Mouse (Mus musculus): ENCODE results near the gene Reep3. TPM values are rescaled to one million over a fixed set of nuclear protein-coding genes. Genes with fewer than 3 reads are reported as not detected.

Gene Reep3
- polyA plus RNA-seq, 1 experiment: 13.2 TPM

DNA sequence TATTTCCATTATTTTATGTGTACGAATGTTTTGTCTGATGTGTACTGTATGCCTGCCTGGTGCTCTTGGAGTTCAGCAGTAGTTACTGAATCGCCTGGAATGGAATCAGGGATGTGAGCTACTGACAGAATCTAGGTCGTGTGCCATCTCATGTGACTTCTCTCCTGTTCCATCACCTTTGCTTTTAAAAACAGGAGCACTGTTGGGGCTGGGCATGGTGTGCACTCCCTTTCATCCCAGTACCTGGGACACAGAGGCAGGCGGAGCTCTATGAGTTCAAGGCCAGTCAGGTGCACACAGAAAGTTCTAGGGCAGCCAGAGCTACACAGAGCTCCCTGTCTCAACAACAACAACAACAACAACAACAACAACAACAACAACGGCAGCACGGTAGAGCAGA, 39.0 kb downstream of the Reep3 start:
- no peak for TF ChIP-seq CTCF (IDR thresholded peaks at IDR 0.05; ENCODE audit: borderline replicate concordance, control insufficient read depth, extremely low read depth, insufficient read depth, low read length, poor library complexity)
- no peak for TF ChIP-seq POLR2A (IDR thresholded peaks at IDR 0.05; ENCODE audit: control insufficient read depth, extremely low read depth, insufficient read depth, low read length, poor library complexity)
- DNase-seq: no peak
- WGBS: 95% methylated on average over 6 of the region's 6 CpGs
- H3K27ac ChIP-seq (ENCODE audit: control insufficient read depth, insufficient read depth, low read length): no peak overlapping the region
- no peaks in the 10 kb centered on the region for H3K36me3 ChIP-seq (ENCODE audit: control insufficient read depth, insufficient read depth, low read length)
- H3K4me3 ChIP-seq (ENCODE audit: control insufficient read depth, insufficient read depth, low read length): no peak overlapping the region
- peaks cover 2% of the 10 kb centered on the region; the same call in 1 of the 2 replicates for H3K4me1 ChIP-seq (replicated peaks; ENCODE audit: control insufficient read depth, insufficient read depth, low read length)
- H3K27me3 ChIP-seq (ENCODE audit: control insufficient read depth, insufficient read depth, low read length): no peaks in the 10 kb centered on the region

DNA sequence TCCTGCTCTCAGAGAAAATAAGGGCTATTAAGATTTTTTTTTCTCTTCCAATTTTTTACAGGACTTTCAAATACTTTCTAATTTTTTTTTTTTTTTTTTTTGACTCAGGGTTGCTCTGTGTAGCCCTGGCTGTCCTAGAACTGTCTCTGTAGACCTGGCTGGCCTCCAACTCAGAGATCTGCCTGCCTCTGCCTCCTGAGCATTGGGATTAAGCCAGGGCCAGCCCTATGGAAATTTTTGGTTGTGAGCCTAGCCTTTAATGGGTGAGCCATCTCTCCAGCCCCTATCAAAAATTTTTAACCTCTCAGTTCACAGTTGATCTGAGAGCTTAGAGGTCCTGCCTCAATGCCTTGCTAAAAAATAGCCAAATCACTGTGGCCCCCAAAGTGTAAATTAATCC, 39.5 kb downstream of the Reep3 start:
- DNase-seq: no peak
- peaks cover 4% of the 10 kb centered on the region for H3K4me1 ChIP-seq (replicated peaks; ENCODE audit: control insufficient read depth, insufficient read depth, low read length)
- H3K4me3 ChIP-seq (ENCODE audit: control insufficient read depth, insufficient read depth, low read length): no peak overlapping the region
- no peaks in the 10 kb centered on the region for H3K36me3 ChIP-seq (ENCODE audit: control insufficient read depth, insufficient read depth, low read length)
- no peak overlapping the region for H3K27ac ChIP-seq (ENCODE audit: control insufficient read depth, insufficient read depth, low read length)
- H3K27me3 ChIP-seq (ENCODE audit: control insufficient read depth, insufficient read depth, low read length): no peaks in the 10 kb centered on the region
- TF ChIP-seq POLR2A (IDR thresholded peaks at IDR 0.05; ENCODE audit: control insufficient read depth, extremely low read depth, insufficient read depth, low read length, poor library complexity): no peak
- no peak for TF ChIP-seq CTCF (IDR thresholded peaks at IDR 0.05; ENCODE audit: borderline replicate concordance, control insufficient read depth, extremely low read depth, insufficient read depth, low read length, poor library complexity)

DNA sequence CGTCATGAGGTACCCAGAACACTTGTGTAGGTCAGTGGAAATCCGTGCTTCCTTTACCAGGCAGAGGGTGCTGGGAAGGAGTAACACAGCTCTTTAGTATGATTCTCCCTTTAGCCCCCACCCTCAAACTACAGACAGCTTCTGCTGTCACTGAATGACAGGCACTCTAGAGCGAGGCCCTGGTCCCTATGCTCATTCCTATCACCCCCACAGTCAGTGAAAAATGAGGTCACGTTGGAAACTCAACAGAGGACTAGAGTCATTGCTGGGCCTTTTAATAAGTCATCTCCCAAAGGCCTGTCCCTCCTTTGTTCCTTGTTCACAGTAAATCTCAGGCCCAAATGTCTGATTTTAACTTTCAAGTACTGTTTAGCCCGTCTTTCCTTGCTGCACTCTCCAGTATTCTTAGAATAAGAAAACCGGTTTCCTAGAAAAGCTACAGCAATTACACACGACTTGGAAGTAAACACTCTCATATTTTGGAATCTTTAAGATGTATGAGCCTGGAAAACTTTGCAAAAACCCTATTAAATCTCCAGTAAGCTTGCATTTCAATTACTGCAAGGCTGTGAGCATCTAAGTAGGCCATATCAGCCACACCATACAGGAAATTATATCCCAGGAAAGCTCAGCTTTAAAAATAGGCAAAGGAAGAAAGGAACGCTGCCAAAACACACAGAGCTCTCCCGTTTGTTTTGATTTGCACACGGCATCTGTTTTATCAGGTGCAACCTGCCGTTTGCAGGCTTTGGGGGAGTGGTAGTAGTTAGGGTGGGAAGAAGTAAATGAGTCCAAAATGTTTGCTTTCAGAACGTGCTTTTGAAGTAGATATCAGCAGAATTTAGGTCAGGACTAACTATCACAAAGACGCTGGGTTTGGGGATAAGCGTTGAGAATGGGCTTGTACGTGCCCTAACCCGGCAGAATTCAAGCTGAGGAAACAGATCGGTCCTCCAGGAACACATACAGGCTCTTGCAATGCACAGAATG, 40.6 kb downstream of the Reep3 start:
- no peak for DNase-seq
- Histone ChIP-seq H3K27ac (ENCODE audit: control insufficient read depth, insufficient read depth, low read length) (no peak overlapping the region), H3K36me3 (ENCODE audit: control insufficient read depth, insufficient read depth, low read length) (no peaks in the 10 kb centered on the region), H3K4me3 (ENCODE audit: control insufficient read depth, insufficient read depth, low read length) (no peak overlapping the region), H3K4me1 (replicated peaks; ENCODE audit: control insufficient read depth, insufficient read depth, low read length) (peaks cover 4% of the 10 kb centered on the region), H3K27me3 (ENCODE audit: control insufficient read depth, insufficient read depth, low read length) (no peaks in the 10 kb centered on the region)
- TF ChIP-seq CTCF (IDR thresholded peaks at IDR 0.05; ENCODE audit: borderline replicate concordance, control insufficient read depth, extremely low read depth, insufficient read depth, low read length, poor library complexity): no peak
- TF ChIP-seq POLR2A (IDR thresholded peaks at IDR 0.05; ENCODE audit: control insufficient read depth, extremely low read depth, insufficient read depth, low read length, poor library complexity): no peak
- WGBS: 91% methylated on average over 17 of the region's 17 CpGs

DNA sequence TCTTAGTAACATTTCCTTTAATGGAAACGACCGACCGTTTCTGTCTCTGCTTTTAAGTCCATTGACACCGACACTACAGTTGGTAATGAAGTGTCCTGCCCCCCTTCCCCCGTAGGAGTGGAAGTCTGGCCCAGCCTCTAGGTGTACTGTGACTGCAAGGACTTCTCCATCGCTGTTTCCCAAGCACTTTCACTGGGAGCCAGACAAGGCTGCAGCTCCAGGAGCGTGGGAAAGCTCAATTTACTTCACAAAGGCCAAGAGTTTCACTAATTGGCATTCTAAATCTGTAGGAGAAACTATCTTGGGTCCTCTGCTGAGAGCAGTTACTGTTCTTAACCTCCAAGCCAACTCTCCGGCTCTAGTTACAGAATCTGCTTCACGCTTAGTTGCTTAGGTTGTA, 43.3 kb downstream of the Reep3 start:
- Histone ChIP-seq H3K27me3 (ENCODE audit: control insufficient read depth, insufficient read depth, low read length) (no peaks in the 10 kb centered on the region), H3K4me1 (replicated peaks; ENCODE audit: control insufficient read depth, insufficient read depth, low read length) (peaks cover 4% of the 10 kb centered on the region), H3K4me3 (ENCODE audit: control insufficient read depth, insufficient read depth, low read length) (no peak overlapping the region), H3K27ac (ENCODE audit: control insufficient read depth, insufficient read depth, low read length) (no peak overlapping the region), H3K36me3 (ENCODE audit: control insufficient read depth, insufficient read depth, low read length) (no peaks in the 10 kb centered on the region)
- TF ChIP-seq CTCF (IDR thresholded peaks at IDR 0.05; ENCODE audit: borderline replicate concordance, control insufficient read depth, extremely low read depth, insufficient read depth, low read length, poor library complexity): no peak
- no peak for TF ChIP-seq POLR2A (IDR thresholded peaks at IDR 0.05; ENCODE audit: control insufficient read depth, extremely low read depth, insufficient read depth, low read length, poor library complexity)
- 87% methylated on average over 9 of the region's 9 CpGs for WGBS
- DNase-seq: no peak

DNA sequence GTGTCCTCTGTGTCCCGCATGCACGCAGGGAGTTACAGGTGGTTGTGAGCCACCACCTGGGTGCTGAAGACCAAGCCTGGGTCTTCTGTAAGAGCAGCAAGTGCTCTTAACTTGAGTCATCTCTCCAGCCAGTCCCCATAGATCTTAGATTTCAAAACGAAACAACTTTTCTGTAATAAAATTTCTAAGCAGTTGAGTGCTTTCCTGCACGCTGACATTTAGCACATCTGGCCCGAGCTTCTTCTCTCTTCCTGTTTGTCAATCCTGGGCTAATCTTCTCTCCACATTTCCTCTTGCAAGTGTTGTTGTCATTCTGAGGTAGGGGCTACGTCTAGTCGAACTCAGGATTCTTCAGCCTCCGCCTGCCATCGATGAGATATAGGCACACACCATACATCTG, 44.3 kb downstream of the Reep3 start:
- 35% methylated on average over 9 of the region's 9 CpGs for WGBS
- Histone ChIP-seq H3K36me3 (ENCODE audit: control insufficient read depth, insufficient read depth, low read length) (no peaks in the 10 kb centered on the region), H3K27ac (ENCODE audit: control insufficient read depth, insufficient read depth, low read length) (peak overlapping the region; percentile 38; the same call in 1 of the 2 replicates), H3K27me3 (ENCODE audit: control insufficient read depth, insufficient read depth, low read length) (no peaks in the 10 kb centered on the region), H3K4me3 (ENCODE audit: control insufficient read depth, insufficient read depth, low read length) (no peak overlapping the region), H3K4me1 (replicated peaks; ENCODE audit: control insufficient read depth, insufficient read depth, low read length) (peaks cover 4% of the 10 kb centered on the region)
- no peak for TF ChIP-seq CTCF (IDR thresholded peaks at IDR 0.05; ENCODE audit: borderline replicate concordance, control insufficient read depth, extremely low read depth, insufficient read depth, low read length, poor library complexity)
- no peak for TF ChIP-seq POLR2A (IDR thresholded peaks at IDR 0.05; ENCODE audit: control insufficient read depth, extremely low read depth, insufficient read depth, low read length, poor library complexity)
- DNase-seq: no peak

DNA sequence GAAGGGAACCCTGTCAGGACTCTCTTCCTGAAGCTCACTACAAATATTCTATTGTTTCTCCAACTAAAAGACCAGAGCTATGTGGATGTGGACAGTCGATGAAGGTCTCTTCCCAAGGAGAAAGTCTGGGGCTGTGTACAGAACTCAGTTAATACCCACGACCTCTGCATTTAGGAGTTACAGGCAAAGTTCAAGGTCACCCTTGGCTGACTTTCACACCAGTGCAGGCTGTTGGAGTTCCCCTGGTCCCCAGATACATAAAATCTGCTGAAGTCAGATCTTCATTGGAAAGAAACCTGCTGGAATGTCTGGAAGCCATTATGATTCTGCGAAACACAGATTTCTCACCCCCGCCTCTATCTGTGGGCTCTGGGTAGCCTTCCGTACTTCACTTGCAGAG, 45.3 kb downstream of the Reep3 start:
- 98% methylated on average over 5 of the region's 5 CpGs for WGBS
- no peak for DNase-seq
- Histone ChIP-seq H3K36me3 (ENCODE audit: control insufficient read depth, insufficient read depth, low read length) (no peaks in the 10 kb centered on the region), H3K4me1 (replicated peaks; ENCODE audit: control insufficient read depth, insufficient read depth, low read length) (peaks cover 4% of the 10 kb centered on the region), H3K27ac (ENCODE audit: control insufficient read depth, insufficient read depth, low read length) (no peak overlapping the region), H3K27me3 (ENCODE audit: control insufficient read depth, insufficient read depth, low read length) (no peaks in the 10 kb centered on the region), H3K4me3 (ENCODE audit: control insufficient read depth, insufficient read depth, low read length) (no peak overlapping the region)
- TF ChIP-seq POLR2A (IDR thresholded peaks at IDR 0.05; ENCODE audit: control insufficient read depth, extremely low read depth, insufficient read depth, low read length, poor library complexity) (no peak), CTCF (IDR thresholded peaks at IDR 0.05; ENCODE audit: borderline replicate concordance, control insufficient read depth, extremely low read depth, insufficient read depth, low read length, poor library complexity) (no peak)
